Mouse (Mus musculus) hindbrain, postnatal 0 days (tissue): ENCODE measurements at regions not wholly inside any gene's neighbourhood (a gene's known extent, or its start where the extent isn't known, plus 50 kb on each side); places are given as distances from the start of the nearest gene placed in this dataset.
A peak's percentile ranks its signal among the peaks of the same experiment; 100 is the strongest.

ENCODE experiments used
- ATAC-seq: fragments of 200-750 bp; cut with Nextera tagmentation; 2 replicates; pipeline ENCODE4 v1.8.0; 2017; ENCODE audit warnings: mild to moderate bottlenecking, moderate TSS enrichment, moderate library complexity
- DNase-seq: peaks from one replicate; pipeline ENCODE4 v3.0.0-alpha.2; 2015; ENCODE audit warnings: low spot score
- H3K27ac ChIP-seq: fragments of 300-500 bp; sonication (generic); 2 replicates; pipeline ENCODE4 v1.5.1; 2014; ENCODE audit warnings: mild to moderate bottlenecking
- H3K27me3 ChIP-seq: fragments of 300-500 bp; sonication (generic); 2 replicates; pipeline ENCODE4 v1.6.1; 2014; ENCODE audit warnings: low read length, mixed read lengths; ENCODE audit not compliant: insufficient read depth
- H3K36me3 ChIP-seq: fragments of 300-500 bp; sonication (generic); 2 replicates; pipeline ENCODE4 v1.6.1; 2014; ENCODE audit warnings: low read length, mixed read lengths; ENCODE audit not compliant: insufficient read depth
- H3K4me1 ChIP-seq: fragments of 300-500 bp; sonication (generic); 2 replicates; pipeline ENCODE4 v1.6.1; 2014; ENCODE audit warnings: antibody characterized with exemption, low read length, mixed read lengths; ENCODE audit not compliant: insufficient read depth
- H3K4me2 ChIP-seq: fragments of 300-500 bp; sonication (generic); 2 replicates; pipeline ENCODE4 v1.6.1; 2014; ENCODE audit warnings: low read depth, mild to moderate bottlenecking, low read length, moderate library complexity, mixed read lengths
- H3K4me3 ChIP-seq: fragments of 300-500 bp; sonication (generic); 2 replicates; pipeline ENCODE4 v1.5.1; 2014; ENCODE audit warnings: low read length
- H3K9ac ChIP-seq: fragments of 300-500 bp; sonication (generic); replicated peaks from 2 replicates; pipeline ENCODE4 v1.6.1; 2014; ENCODE audit warnings: mild to moderate bottlenecking, low read length, moderate library complexity, mixed read lengths
- H3K9me3 ChIP-seq: fragments of 300-500 bp; sonication (generic); 2 replicates; pipeline ENCODE4 v1.6.1; 2016; ENCODE audit warnings: low read length, mixed read lengths
- CTCF ChIP-seq: IDR thresholded peaks from 2 replicates; pipeline ENCODE4 v1.5.1; 2016; ENCODE audit warnings: antibody characterized with exemption, control low read depth, low read depth
- WGBS: fragments of 180-500 bp; shearing (Covaris S2); extraction: QIAGEN DNeasy Blood & Tissue Kit; methylation state at CpG from one replicate; pipeline ENCODE4 v1.1.7; 2014; 5-methylcytosine and 5-hydroxymethylcytosine counted together

GRCm38 (mm10) chr5:103374162-103374561, 50.8 kb upstream of the Ptpn13 start:
- Histone ChIP-seq H3K9me3 (no peaks in the 10 kb centered on the region), H3K4me1 (no peaks in the 10 kb centered on the region), H3K27me3 (no peaks in the 10 kb centered on the region), H3K4me2 (no peak overlapping the region), H3K4me3 (no peak overlapping the region), H3K9ac (no peak overlapping the region), H3K36me3 (no peaks in the 10 kb centered on the region), H3K27ac (no peak overlapping the region)
- no peak for TF ChIP-seq CTCF
- DNase-seq (no peak), ATAC-seq (no peak)
- WGBS: 77% methylated on average over 6 of the region's 6 CpGs

GRCm38 (mm10) chr5:103373089-103373488, 51.9 kb upstream of the Ptpn13 start:
- no peak overlapping the region for H3K4me2 ChIP-seq
- 95% methylated on average over 4 of the region's 4 CpGs for WGBS
- H3K27ac ChIP-seq: no peak overlapping the region
- H3K27me3 ChIP-seq: no peaks in the 10 kb centered on the region
- H3K9me3 ChIP-seq: no peaks in the 10 kb centered on the region
- no peaks in the 10 kb centered on the region for H3K4me1 ChIP-seq
- H3K4me3 ChIP-seq: no peak overlapping the region
- H3K9ac ChIP-seq: no peak overlapping the region
- ATAC-seq (no peak), DNase-seq (no peak)
- no peak for TF ChIP-seq CTCF
- H3K36me3 ChIP-seq: no peaks in the 10 kb centered on the region

GRCm38 (mm10) chr5:103370456-103370855, 54.5 kb upstream of the Ptpn13 start:
- DNase-seq: no peak
- H3K4me3 ChIP-seq: no peak overlapping the region
- no peaks in the 10 kb centered on the region for H3K9me3 ChIP-seq
- no peak for TF ChIP-seq CTCF
- no peaks in the 10 kb centered on the region for H3K27me3 ChIP-seq
- ATAC-seq: no peak
- no peaks in the 10 kb centered on the region for H3K36me3 ChIP-seq
- no peak overlapping the region for H3K27ac ChIP-seq
- 76% methylated on average over 4 of the region's 4 CpGs for WGBS
- no peaks in the 10 kb centered on the region for H3K4me1 ChIP-seq
- no peak overlapping the region for H3K4me2 ChIP-seq
- no peak overlapping the region for H3K9ac ChIP-seq

DNA sequence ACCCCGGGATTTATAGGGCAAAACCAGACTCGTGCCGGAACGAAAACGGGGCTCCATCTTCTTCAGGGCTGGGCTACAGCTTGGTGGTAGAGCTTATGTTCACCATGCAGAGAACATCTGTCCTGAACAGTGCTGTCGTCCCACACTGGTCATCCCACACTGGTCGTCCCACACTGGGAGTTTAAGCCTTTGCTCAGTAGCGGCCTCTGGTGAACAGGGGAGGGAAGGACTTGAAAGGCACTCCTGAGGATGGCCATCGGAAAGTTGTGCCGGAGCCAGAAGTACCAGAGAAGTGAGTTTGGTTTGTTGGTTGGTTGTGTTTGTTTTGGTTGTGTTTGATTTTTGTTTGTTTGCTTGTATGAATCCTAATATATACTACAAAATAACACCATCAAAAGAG, 56.0 kb upstream of the Ptpn13 start:
- Histone ChIP-seq H3K9me3 (no peaks in the 10 kb centered on the region), H3K4me3 (no peak overlapping the region), H3K36me3 (no peaks in the 10 kb centered on the region), H3K4me2 (no peak overlapping the region), H3K9ac (no peak overlapping the region), H3K27ac (no peak overlapping the region), H3K27me3 (no peaks in the 10 kb centered on the region), H3K4me1 (no peaks in the 10 kb centered on the region)
- ATAC-seq (no peak), DNase-seq (no peak)
- peak; percentile 18; the same call in 1 of the 2 replicates for TF ChIP-seq CTCF
- WGBS: 75% methylated on average over 10 of the region's 10 CpGs

DNA sequence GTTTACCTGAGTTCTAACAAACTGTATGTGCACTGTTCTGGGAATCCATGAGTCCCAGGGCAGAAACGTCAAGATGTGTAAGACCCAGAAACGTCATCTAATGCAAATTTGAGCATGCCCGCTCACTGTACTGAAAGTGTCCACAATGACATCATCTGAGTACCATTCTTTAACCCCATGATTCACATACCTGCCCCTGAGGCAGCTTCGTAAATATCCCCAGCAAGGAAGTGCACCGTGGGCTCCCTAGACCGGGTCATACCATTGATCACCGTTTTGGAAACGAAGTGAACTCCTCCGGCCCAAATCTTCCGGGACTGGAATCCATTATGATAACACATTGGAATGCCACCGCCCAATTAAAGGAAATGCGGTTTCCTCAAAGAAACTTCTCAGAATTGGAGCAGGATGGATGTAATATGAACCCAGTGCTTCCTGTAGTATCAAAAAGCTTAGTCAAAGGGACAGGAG, 57.8 kb upstream of the Ptpn13 start:
- no peak for DNase-seq
- H3K27me3 ChIP-seq: no peaks in the 10 kb centered on the region
- no peaks in the 10 kb centered on the region for H3K9me3 ChIP-seq
- no peak overlapping the region for H3K9ac ChIP-seq
- no peak overlapping the region for H3K4me2 ChIP-seq
- 85% methylated on average over 12 of the region's 12 CpGs for WGBS
- H3K36me3 ChIP-seq: no peaks in the 10 kb centered on the region
- no peak overlapping the region for H3K27ac ChIP-seq
- no peak for ATAC-seq
- no peaks in the 10 kb centered on the region for H3K4me1 ChIP-seq
- TF ChIP-seq CTCF: no peak
- no peak overlapping the region for H3K4me3 ChIP-seq

DNA sequence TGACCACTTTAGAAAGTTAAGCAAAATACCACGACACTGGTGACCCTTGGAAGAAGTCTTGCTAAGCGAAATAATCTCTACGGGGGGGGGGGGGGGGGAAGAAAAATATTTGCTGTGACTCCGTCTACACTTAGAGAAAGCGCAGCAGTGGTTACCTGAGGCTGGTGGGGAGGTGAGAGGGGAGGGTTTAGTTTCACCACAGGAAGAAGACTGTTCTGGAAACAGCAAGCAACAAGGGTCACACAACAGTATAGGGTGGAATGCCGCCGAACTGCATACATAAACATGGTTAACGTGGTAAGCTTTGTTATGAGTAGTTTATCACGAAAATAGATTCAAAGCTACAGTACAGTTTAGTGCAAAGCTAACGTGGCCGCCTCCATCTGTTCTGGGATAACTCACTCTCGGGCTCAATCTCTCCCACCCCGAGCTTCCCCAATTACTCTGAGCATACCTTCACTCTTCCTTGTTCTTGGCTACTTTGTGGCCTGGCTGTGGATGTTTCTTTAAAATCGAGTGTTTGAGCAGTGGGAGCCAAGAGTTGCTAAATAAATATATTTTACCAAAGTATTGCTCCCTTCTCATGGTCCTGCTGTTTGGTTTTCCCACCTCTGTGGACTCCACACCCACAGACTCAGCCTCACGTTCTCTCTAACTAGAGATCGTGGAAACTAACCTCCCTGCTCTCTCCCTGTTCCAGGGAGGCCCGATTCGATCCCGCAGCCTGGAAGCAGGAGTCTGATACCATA, 59.1 kb upstream of the Ptpn13 start:
- Histone ChIP-seq H3K9ac (no peak overlapping the region), H3K27me3 (no peaks in the 10 kb centered on the region), H3K4me2 (no peak overlapping the region), H3K4me1 (no peaks in the 10 kb centered on the region), H3K27ac (no peak overlapping the region), H3K9me3 (no peaks in the 10 kb centered on the region), H3K4me3 (no peak overlapping the region), H3K36me3 (no peaks in the 10 kb centered on the region)
- ATAC-seq (no peak), DNase-seq (no peak)
- 92% methylated on average over 19 of the region's 19 CpGs for WGBS
- no peak for TF ChIP-seq CTCF

DNA sequence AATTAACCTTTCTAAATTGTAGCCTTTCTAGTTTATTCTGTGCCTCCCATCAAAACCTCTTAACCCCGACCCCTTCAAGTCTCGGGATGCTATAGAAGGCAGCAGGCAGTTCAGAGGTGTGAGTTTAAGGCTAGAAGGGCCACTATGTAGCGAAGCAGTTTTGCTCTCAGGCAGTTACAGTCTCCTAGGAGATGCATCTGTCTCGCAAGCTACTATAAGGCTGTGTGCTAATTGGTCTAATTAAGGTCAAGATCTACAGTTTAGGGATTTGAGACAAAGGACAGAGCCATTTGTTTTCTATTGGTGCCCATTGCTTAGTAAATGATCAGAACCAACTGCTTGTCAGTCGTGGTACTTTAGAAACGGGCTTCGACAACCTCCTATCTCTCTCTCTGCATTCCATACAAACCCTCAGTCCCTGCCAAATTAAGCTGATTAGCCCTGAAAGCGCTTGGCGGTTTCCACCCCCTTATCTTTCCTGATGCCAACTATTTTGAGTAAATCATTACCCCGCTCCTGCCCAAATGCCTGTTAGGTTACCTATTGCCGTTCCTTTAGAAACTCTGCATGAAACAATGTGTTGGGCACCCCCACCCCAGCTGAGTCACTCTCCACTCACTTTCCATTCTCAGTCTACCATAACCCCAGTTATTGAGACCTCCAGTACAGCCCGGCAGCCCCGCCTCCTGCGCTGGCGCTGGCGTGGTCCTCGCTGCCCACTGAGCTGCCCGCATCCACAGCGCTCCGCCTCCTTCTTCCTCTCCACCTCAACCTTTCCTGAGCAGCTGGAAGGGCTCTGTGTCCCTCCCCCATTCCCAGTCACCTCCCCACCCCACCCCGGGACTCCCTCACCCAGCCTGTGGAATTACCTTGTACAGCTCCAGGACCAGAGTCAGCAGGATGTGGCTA, 59.9 kb upstream of the Ptpn13 start:
- no peak overlapping the region for H3K9ac ChIP-seq
- ATAC-seq: no peak
- peak; percentile 4 for DNase-seq
- 77% methylated on average over 21 of the region's 21 CpGs for WGBS
- no peaks in the 10 kb centered on the region for H3K27me3 ChIP-seq
- no peak overlapping the region for H3K27ac ChIP-seq
- H3K4me2 ChIP-seq: no peak overlapping the region
- no peak for TF ChIP-seq CTCF
- no peaks in the 10 kb centered on the region for H3K36me3 ChIP-seq
- no peaks in the 10 kb centered on the region for H3K4me1 ChIP-seq
- H3K9me3 ChIP-seq: no peaks in the 10 kb centered on the region
- H3K4me3 ChIP-seq: no peak overlapping the region
